Mouse (Mus musculus): ENCODE data around the gene Tmem221. TPM values are rescaled to one million over a fixed set of nuclear protein-coding genes. Genes with fewer than 3 reads are reported as not detected.

The Tmem221 gene
- total and polyA plus RNA-seq, 3 experiments: 1.7 to 5.1 TPM; not detected in 1

GRCm38 (mm10) chr8:71574426-71574825, 15.8 kb upstream of the Tmem221 start:
- H3K4me1 ChIP-seq (ENCODE audit: control insufficient read depth in 1 of 2, insufficient read depth in 2 of 2, low read length in 2 of 2): 0 out of 4 replicates have a peak, but pooled peaks cover 0 to 3% of the 10 kb centered on the region in 2 experiments
- no peaks in the 10 kb centered on the region for H3K36me3 ChIP-seq (ENCODE audit: control insufficient read depth in 1 of 2, insufficient read depth in 2 of 2, low read length in 2 of 2)
- H3K27me3 ChIP-seq (ENCODE audit: control insufficient read depth in 1 of 2, insufficient read depth in 2 of 2, low read length in 2 of 2): no peaks in the 10 kb centered on the region; a peak in 2 of 4 replicates
- H3K27ac ChIP-seq (ENCODE audit: control insufficient read depth, low read depth, low read length): no peak overlapping the region
- DNase-seq (ENCODE audit: low read depth, low spot score): no peak
- H3K79me2 ChIP-seq (ENCODE audit: control insufficient read depth, insufficient read depth, low read length, poor library complexity): no peaks in the 10 kb centered on the region
- no peak overlapping the region for H3K4me3 ChIP-seq (ENCODE audit: control insufficient read depth in 1 of 2, insufficient read depth in 1 of 2, low read depth in 2 of 2, low read length in 2 of 2)
- no peak for TF ChIP-seq MAZ (IDR thresholded peaks at IDR 0.05; ENCODE audit: low read depth, low read length)
- TF ChIP-seq MEF2A (IDR thresholded peaks at IDR 0.05; ENCODE audit: extremely low read depth, insufficient replicate concordance, low read depth, low read length, poor library complexity, severe bottlenecking): no peak
- no peak for TF ChIP-seq USF1 (IDR thresholded peaks at IDR 0.05; ENCODE audit: low read depth, low read length)
- TF ChIP-seq ZMIZ1 (IDR thresholded peaks at IDR 0.05; ENCODE audit: low read depth, low read length): no peak
- no peak for TF ChIP-seq RCOR1 (IDR thresholded peaks at IDR 0.05; ENCODE audit: low read depth, low read length)
- TF ChIP-seq CHD2 (IDR thresholded peaks at IDR 0.05; ENCODE audit: low read length): no peak
- TF ChIP-seq TBP (IDR thresholded peaks at IDR 0.05; ENCODE audit: low read depth, low read length): no peak
- no peak for TF ChIP-seq UBTF (IDR thresholded peaks at IDR 0.05; ENCODE audit: borderline replicate concordance, insufficient read depth, low read depth, low read length)
- TF ChIP-seq BHLHE40 (IDR thresholded peaks at IDR 0.05; ENCODE audit: borderline replicate concordance, low read depth, low read length): no peak
- no peak for TF ChIP-seq CHD1 (IDR thresholded peaks at IDR 0.05; ENCODE audit: low read depth, low read length)
- TF ChIP-seq MXI1 (IDR thresholded peaks at IDR 0.05; ENCODE audit: low read depth, low read length): no peak
- TF ChIP-seq POLR2AphosphoS5 (IDR thresholded peaks at IDR 0.05; ENCODE audit: borderline replicate concordance, low read depth, low read length): no peak
- no peak for TF ChIP-seq ELF1 (IDR thresholded peaks at IDR 0.05; ENCODE audit: low read depth, low read length)
- TF ChIP-seq NRF1 (IDR thresholded peaks at IDR 0.05; ENCODE audit: insufficient read depth, low read depth, low read length, poor library complexity, severe bottlenecking): no peak
- no peak overlapping the region for H3K9ac ChIP-seq (ENCODE audit: control insufficient read depth, low read depth, low read length, poor library complexity, severe bottlenecking)
- H3K9me3 ChIP-seq (replicated peaks; ENCODE audit: insufficient read depth, low read length): no peaks in the 10 kb centered on the region

DNA sequence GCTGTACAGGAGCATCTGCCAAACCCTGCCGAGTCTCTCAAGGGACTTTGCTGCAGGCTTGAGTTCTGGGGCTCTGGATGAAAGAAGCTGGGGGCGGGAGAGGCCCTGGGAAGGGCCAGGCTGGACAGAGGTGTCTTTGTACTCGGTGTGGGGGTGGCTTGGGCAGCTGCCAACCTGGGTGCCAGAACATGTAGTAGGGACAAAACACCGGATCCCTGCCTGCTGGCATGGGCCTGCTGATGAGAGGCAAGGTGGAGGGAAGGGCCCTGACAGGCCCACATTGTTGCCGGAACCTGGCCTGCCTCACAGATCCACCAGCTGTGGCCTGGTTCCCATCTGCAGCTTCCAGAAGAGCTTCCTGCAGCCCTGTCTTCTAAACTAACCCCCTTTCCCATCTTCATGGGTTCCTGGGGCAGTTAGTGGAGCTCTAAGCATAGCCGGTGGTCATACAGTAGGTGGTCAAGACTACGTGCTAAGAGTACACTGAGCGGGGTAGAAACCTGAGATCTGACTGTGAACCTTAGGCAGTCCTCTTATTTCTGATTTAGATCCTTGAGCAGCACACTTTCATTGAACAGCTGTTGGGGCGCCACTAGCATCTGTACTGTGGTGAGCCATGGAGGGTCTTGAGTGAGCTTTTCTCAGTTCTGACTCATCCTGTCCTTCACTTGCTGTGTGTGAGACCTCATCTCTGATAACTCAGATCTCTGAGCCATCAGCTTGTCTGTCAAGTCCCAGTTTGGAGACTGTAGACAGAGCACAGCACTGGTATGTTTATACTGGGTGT, 14.4 kb upstream of the Tmem221 start:
- no peaks in the 10 kb centered on the region for H3K79me2 ChIP-seq (ENCODE audit: control insufficient read depth, insufficient read depth, low read length, poor library complexity)
- no peaks in the 10 kb centered on the region for H3K9me3 ChIP-seq (replicated peaks; ENCODE audit: insufficient read depth, low read length)
- no peak overlapping the region for H3K9ac ChIP-seq (ENCODE audit: control insufficient read depth, low read depth, low read length, poor library complexity, severe bottlenecking)
- no peaks in the 10 kb centered on the region for H3K36me3 ChIP-seq (ENCODE audit: control insufficient read depth in 1 of 2, insufficient read depth in 2 of 2, low read length in 2 of 2)
- DNase-seq (ENCODE audit: low read depth, low spot score): no peak
- H3K27ac ChIP-seq (ENCODE audit: control insufficient read depth, low read depth, low read length): no peak overlapping the region
- H3K27me3 ChIP-seq (ENCODE audit: control insufficient read depth in 1 of 2, insufficient read depth in 2 of 2, low read length in 2 of 2): no peaks in the 10 kb centered on the region; a peak in 2 of 4 replicates
- TF ChIP-seq HCFC1 (IDR thresholded peaks at IDR 0.05; ENCODE audit: low read depth, low read length): no peak
- no peak for TF ChIP-seq TCF12 (IDR thresholded peaks at IDR 0.05; ENCODE audit: low read depth, low read length)
- no peak for TF ChIP-seq MYB (IDR thresholded peaks at IDR 0.05; ENCODE audit: low read depth, low read length)
- no peak for TF ChIP-seq ZMIZ1 (IDR thresholded peaks at IDR 0.05; ENCODE audit: low read depth, low read length)
- TF ChIP-seq SMC3 (IDR thresholded peaks at IDR 0.05; ENCODE audit: low read depth, low read length): no peak
- H3K4me3 ChIP-seq (ENCODE audit: control insufficient read depth in 1 of 2, insufficient read depth in 1 of 2, low read depth in 2 of 2, low read length in 2 of 2): no peak overlapping the region
- H3K4me1 ChIP-seq (ENCODE audit: control insufficient read depth in 1 of 2, insufficient read depth in 2 of 2, low read length in 2 of 2): no peaks in the 10 kb centered on the region; a peak in 1 of 4 replicates
